Mouse (Mus musculus) forebrain, embryonic 10.5 days (tissue): Measurements from ENCODE around the gene Gm21958. TPM values are rescaled to one million over a fixed set of nuclear protein-coding genes. Genes with fewer than 3 reads are reported as not detected.
"Not testable (repeated sequence)": the region's sequence is repeated elsewhere in the genome, so short reads cannot be mapped to it uniquely, and the experiment has no call there.

Experiments used
- DNase-seq: peaks from one replicate; pipeline ENCODE4 v3.0.0-alpha.2; 2017; ENCODE audit warnings: low spot score; ENCODE audit errors: extremely low spot score
- H3K27ac ChIP-seq: fragments of 300-500 bp; sonication (generic); 2 replicates; pipeline ENCODE4 v1.5.1; 2016; ENCODE audit warnings: mild to moderate bottlenecking
- H3K27me3 ChIP-seq: fragments of 300-500 bp; sonication (generic); 2 replicates; pipeline ENCODE4 v1.6.1; 2016; ENCODE audit warnings: mild to moderate bottlenecking; ENCODE audit not compliant: poor library complexity, severe bottlenecking
- H3K36me3 ChIP-seq: fragments of 300-500 bp; sonication (generic); replicated peaks from 2 replicates; pipeline ENCODE4 v1.6.1; 2016; ENCODE audit warnings: mild to moderate bottlenecking, moderate library complexity
- H3K4me1 ChIP-seq: fragments of 300-500 bp; sonication (generic); 2 replicates; pipeline ENCODE4 v1.6.1; 2016
- H3K4me3 ChIP-seq: fragments of 300-500 bp; sonication (generic); 2 replicates; pipeline ENCODE4 v1.5.1; 2016; ENCODE audit warnings: mild to moderate bottlenecking, moderate library complexity
- H3K9me3 ChIP-seq: fragments of 300-500 bp; sonication (generic); 2 replicates; pipeline ENCODE4 v1.6.1; 2016; ENCODE audit warnings: mild to moderate bottlenecking, moderate library complexity
- WGBS: fragments of 180-500 bp; shearing (Covaris S2); methylation state at CpG from one replicate; pipeline ENCODE4 v1.1.7; 2016; 5-methylcytosine and 5-hydroxymethylcytosine counted together
- polyA plus RNA-seq: library from polyadenylated mRNA; unstranded; fragments of >200 nt; fragmentation: Nextera tagmentation; extraction: Ambion mirVana; gene quantifications from 2 replicates; pipeline ENCODE4 v1.2.1, GENCODE M21; 2016

Gene Gm21958
- polyA plus RNA-seq, 1 experiment from 2014 or later: 0.47 TPM

GRCm38 (mm10) chr3:54704106-54704505 is 10.0 kb downstream of the Gm21958 start:
- not testable (repeated sequence) for DNase-seq, H3K4me1 ChIP-seq, H3K4me3 ChIP-seq, H3K9me3 ChIP-seq, H3K27ac ChIP-seq, H3K27me3 ChIP-seq
- 95% methylated on average over 8 of the region's 8 CpGs for WGBS
- peaks cover 94% of the 10 kb centered on the region for H3K36me3 ChIP-seq

- no peak overlapping the region for H3K4me3 ChIP-seq
- 92% methylated on average over 5 of the region's 5 CpGs for WGBS
- peaks cover 97% of the 10 kb centered on the region for H3K36me3 ChIP-seq
Observed at GRCm38 (mm10) chr3:54699759-54700301, 14.3 kb downstream of the Gm21958 start.

GRCm38 (mm10) chr3:54693056-54693415 is 21.1 kb downstream of the Gm21958 start:
- H3K9me3 ChIP-seq: no peaks in the 10 kb centered on the region
- DNase-seq: no peak
- peaks cover 36% of the 10 kb centered on the region for H3K36me3 ChIP-seq
- H3K4me3 ChIP-seq: peak overlapping the region; percentile 83
- H3K27ac ChIP-seq: peak overlapping the region; percentile 91
- no peaks in the 10 kb centered on the region for H3K27me3 ChIP-seq
- WGBS: under 1% methylated on average over 8 of the region's 8 CpGs
- peaks cover 12% of the 10 kb centered on the region; the same call in 1 of the 2 replicates for H3K4me1 ChIP-seq

More at GRCm38 (mm10) chr3:54699759-54700301, 14.3 kb downstream of the Gm21958 start:
- Histone ChIP-seq H3K4me1 (no peaks in the 10 kb centered on the region), H3K9me3 (no peaks in the 10 kb centered on the region), H3K27ac (no peak overlapping the region), H3K27me3 (no peaks in the 10 kb centered on the region)
- DNase-seq: no peak

GRCm38 (mm10) chr3:54692202-54693055 is 21.7 kb downstream of the Gm21958 start, which contains the start of gene Supt20:
TSS of gene Supt20 (plus strand) at chr3:54692807.
- Histone ChIP-seq H3K36me3 (peaks cover 30% of the 10 kb centered on the region), H3K27me3 (no peaks in the 10 kb centered on the region), H3K9me3 (no peaks in the 10 kb centered on the region), H3K4me3 (peak within 1 kb of the TSS; percentile 83), H3K4me1 (peaks cover 12% of the 10 kb centered on the region; the same call in 1 of the 2 replicates), H3K27ac (peak within 1 kb of the TSS; percentile 91)
- 2% methylated on average over 65 of the region's 65 CpGs for WGBS
- peak; percentile 96 for DNase-seq

- no peak for DNase-seq
- 61% methylated on average over 2 of the region's 2 CpGs for WGBS
- Histone ChIP-seq H3K27ac (no peak overlapping the region), H3K4me1 (peaks cover 8% of the 10 kb centered on the region; the same call in 1 of the 2 replicates), H3K36me3 (no peaks in the 10 kb centered on the region), H3K9me3 (no peaks in the 10 kb centered on the region), H3K4me3 (no peak overlapping the region), H3K27me3 (no peaks in the 10 kb centered on the region)
Observed at GRCm38 (mm10) chr3:54689091-54689490, 25.1 kb downstream of the Gm21958 start.

GRCm38 (mm10) chr3:54687245-54687644 is 26.9 kb downstream of the Gm21958 start:
- Histone ChIP-seq H3K4me3 (no peak overlapping the region), H3K36me3 (no peaks in the 10 kb centered on the region), H3K27me3 (no peaks in the 10 kb centered on the region), H3K4me1 (peaks cover 3% of the 10 kb centered on the region; the same call in 1 of the 2 replicates), H3K27ac (no peak overlapping the region), H3K9me3 (no peaks in the 10 kb centered on the region)
- no peak for DNase-seq
- 75% methylated on average over 2 of the region's 2 CpGs for WGBS

GRCm38 (mm10) chr3:54685202-54685601 is 29.0 kb downstream of the Gm21958 start:
- H3K4me1 ChIP-seq: no peaks in the 10 kb centered on the region
- no peak overlapping the region for H3K4me3 ChIP-seq
- DNase-seq: no peak
- no peak overlapping the region for H3K27ac ChIP-seq
- no peaks in the 10 kb centered on the region for H3K27me3 ChIP-seq
- no peaks in the 10 kb centered on the region for H3K9me3 ChIP-seq
- 94% methylated on average over 3 of the region's 3 CpGs for WGBS
- no peaks in the 10 kb centered on the region for H3K36me3 ChIP-seq

- H3K27me3 ChIP-seq: no peaks in the 10 kb centered on the region
- WGBS: 75% methylated on average over 6 of the region's 6 CpGs
Observed at GRCm38 (mm10) chr3:54681310-54682204, 32.6 kb downstream of the Gm21958 start.

GRCm38 (mm10) chr3:54676818-54677217 is 37.3 kb downstream of the Gm21958 start:
- Histone ChIP-seq H3K4me1 (peaks cover 16% of the 10 kb centered on the region), H3K4me3 (no peak overlapping the region), H3K36me3 (no peaks in the 10 kb centered on the region), H3K27me3 (no peaks in the 10 kb centered on the region), H3K27ac (no peak overlapping the region), H3K9me3 (no peaks in the 10 kb centered on the region)
- no peak for DNase-seq
- 91% methylated on average over 2 of the region's 2 CpGs for whole genome bisulfite sequencing

More at GRCm38 (mm10) chr3:54681310-54682204, 32.6 kb downstream of the Gm21958 start:
- Histone ChIP-seq H3K4me3 (no peak overlapping the region), H3K27ac (no peak overlapping the region), H3K4me1 (no peaks in the 10 kb centered on the region), H3K36me3 (no peaks in the 10 kb centered on the region), H3K9me3 (no peaks in the 10 kb centered on the region)
- no peak for DNase-seq

GRCm38 (mm10) chr3:54672557-54673529 is 41.3 kb downstream of the Gm21958 start:
- 69% methylated on average over 13 of the region's 13 CpGs for WGBS
- DNase-seq: no peak
- Histone ChIP-seq H3K27ac (no peak overlapping the region), H3K36me3 (no peaks in the 10 kb centered on the region), H3K4me3 (no peak overlapping the region), H3K9me3 (no peaks in the 10 kb centered on the region), H3K4me1 (peaks cover 16% of the 10 kb centered on the region), H3K27me3 (no peaks in the 10 kb centered on the region)

GRCm38 (mm10) chr3:54672111-54672510 is 42.0 kb downstream of the Gm21958 start:
- H3K9me3 ChIP-seq: no peaks in the 10 kb centered on the region
- WGBS: 80% methylated on average over 3 of the region's 3 CpGs
- DNase-seq: no peak
- no peak overlapping the region for H3K4me3 ChIP-seq
- no peak overlapping the region for H3K27ac ChIP-seq
- no peaks in the 10 kb centered on the region for H3K36me3 ChIP-seq
- H3K27me3 ChIP-seq: no peaks in the 10 kb centered on the region
- peaks cover 16% of the 10 kb centered on the region for H3K4me1 ChIP-seq
